Mouse (Mus musculus): ENCODE results near the gene Zmpste24.

The Zmpste24 gene

DNA sequence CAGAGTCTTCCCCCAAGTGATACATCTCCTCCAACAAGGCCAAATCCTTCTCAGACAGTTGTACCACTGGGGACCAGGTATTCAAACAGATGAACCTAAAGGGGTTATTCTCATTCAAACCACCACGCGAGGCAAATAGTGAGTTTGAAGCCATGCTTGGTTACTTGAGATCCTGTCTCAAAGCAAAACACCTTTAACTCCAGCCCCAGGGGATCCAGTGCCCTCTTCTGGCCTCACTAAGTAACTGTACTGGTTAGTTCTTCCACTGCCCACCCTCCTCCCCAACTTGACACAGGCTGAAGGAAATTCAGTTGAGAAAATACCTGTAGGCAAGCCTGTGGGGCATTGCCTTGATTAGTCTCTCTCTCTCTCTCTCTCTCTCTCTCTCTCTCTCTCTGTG, 65.0 kb downstream of the Zmpste24 start:
- DNase-seq (ENCODE audit: low spot score in 2 of 2), result no peak

- DNase-seq (ENCODE audit: low spot score in 2 of 2), result no peak
Measured at GRCm38 (mm10) chr4:121031440-121031839, 66.6 kb downstream of the Zmpste24 start.

GRCm38 (mm10) chr4:121029632-121030031, 68.4 kb downstream of the Zmpste24 start:
- no peak for DNase-seq (ENCODE audit: low spot score in 2 of 2)

GRCm38 (mm10) chr4:121028659-121029392, 69.2 kb downstream of the Zmpste24 start:
- peak in 1 of 2 experiments; percentile 56 for DNase-seq (ENCODE audit: low spot score in 2 of 2)

DNA sequence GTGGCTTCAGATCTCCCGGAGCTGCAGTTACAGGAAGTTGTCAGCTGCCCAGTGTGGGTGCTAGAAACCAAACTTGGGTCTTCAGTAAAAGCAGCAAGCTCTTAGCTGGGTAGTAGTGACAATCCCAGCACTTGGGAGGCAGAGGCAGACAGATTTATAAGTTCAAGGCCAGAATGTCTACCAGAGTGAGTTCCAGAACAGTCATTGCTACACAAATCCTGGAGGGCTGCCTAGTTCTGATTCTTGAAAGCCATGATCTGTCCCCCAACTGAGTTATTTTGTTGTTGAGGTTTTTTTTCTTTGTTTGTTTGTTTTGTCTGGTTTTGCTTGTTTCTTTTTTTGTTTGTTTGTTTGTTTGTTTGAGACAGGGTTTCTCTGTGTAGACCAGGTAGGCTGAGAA, 69.9 kb downstream of the Zmpste24 start:
- no peak for DNase-seq (ENCODE audit: low spot score in 2 of 2)

- no peak for DNase-seq (ENCODE audit: low spot score in 2 of 2)
Measured at GRCm38 (mm10) chr4:121025681-121026080, 72.4 kb downstream of the Zmpste24 start.

GRCm38 (mm10) chr4:121023941-121024340, 74.1 kb downstream of the Zmpste24 start:
- DNase-seq (ENCODE audit: low spot score in 2 of 2), result no peak

GRCm38 (mm10) chr4:121023464-121023863, 74.6 kb downstream of the Zmpste24 start:
- DNase-seq (ENCODE audit: low spot score in 2 of 2), result no peak

- no peak for DNase-seq (ENCODE audit: low spot score in 2 of 2)
Measured at GRCm38 (mm10) chr4:121021911-121022310, 76.1 kb downstream of the Zmpste24 start.

- DNase-seq (ENCODE audit: low spot score in 2 of 2), result no peak
Measured at GRCm38 (mm10) chr4:121020040-121020790, 77.8 kb downstream of the Zmpste24 start.

GRCm38 (mm10) chr4:121018250-121018649, 79.8 kb downstream of the Zmpste24 start:
- no peak for DNase-seq (ENCODE audit: low spot score in 2 of 2)

GRCm38 (mm10) chr4:121016928-121017657, 80.9 kb downstream of the Zmpste24 start, which contains the start of gene Smap2:
Gene Smap2 (minus strand): TSS chr4:121017247.
- peak; percentile 96 to 98 for DNase-seq (ENCODE audit: low spot score in 2 of 2)

GRCm38 (mm10) chr4:121016021-121016898, 81.8 kb downstream of the Zmpste24 start:
- peak in 1 of 2 experiments; percentile 38 for DNase-seq (ENCODE audit: low spot score in 2 of 2)

DNA sequence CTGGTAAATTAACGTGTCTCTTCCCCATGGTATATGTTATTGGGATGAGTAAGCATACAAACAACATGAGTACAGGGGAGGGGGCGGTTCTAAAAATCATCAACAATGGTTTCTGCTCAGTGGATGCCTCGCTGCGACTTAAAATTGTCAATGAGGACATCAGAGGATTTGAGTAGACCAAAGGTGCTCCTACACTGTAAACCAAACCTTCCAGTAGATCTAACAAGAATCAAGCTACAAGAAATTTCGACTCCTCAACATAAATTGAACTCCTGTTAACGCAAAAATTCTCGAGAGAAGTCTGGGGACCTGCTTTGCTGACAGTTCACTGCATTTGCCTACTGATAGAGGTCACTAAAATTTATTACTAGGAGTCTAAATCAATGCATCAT, 82.8 kb downstream of the Zmpste24 start:
- no peak for DNase-seq (ENCODE audit: low spot score in 2 of 2)

GRCm38 (mm10) chr4:121014594-121015267, 83.3 kb downstream of the Zmpste24 start:
- no peak for DNase-seq (ENCODE audit: low spot score in 2 of 2)

- DNase-seq (ENCODE audit: low spot score in 2 of 2), result no peak
Measured at GRCm38 (mm10) chr4:121010770-121011549, 87.1 kb downstream of the Zmpste24 start.

Measured in frontal cortex, postnatal 14 days (tissue).